Mouse (Mus musculus) limb, embryonic 13.5 days (tissue): ENCODE measurements around the gene Vdr. TPM values are rescaled to one million over a fixed set of nuclear protein-coding genes. Genes with fewer than 3 reads are reported as not detected.
A peak's percentile ranks its signal among the peaks of the same experiment; 100 is the strongest.

ENCODE experiments used
- ATAC-seq: fragments of 200-750 bp; cut with Nextera tagmentation; 2 replicates; pipeline ENCODE4 v1.8.0; 2017; ENCODE audit warnings: low read depth, moderate number of reproducible peaks, moderate TSS enrichment; ENCODE audit not compliant: low FRiP score
- H3K27ac ChIP-seq: fragments of 300-500 bp; sonication (generic); 2 replicates; pipeline ENCODE4 v1.5.1; 2015; ENCODE audit warnings: inconsistent platforms, mild to moderate bottlenecking, moderate library complexity
- H3K27me3 ChIP-seq: fragments of 300-500 bp; sonication (generic); 2 replicates; pipeline ENCODE4 v1.6.1; 2015; ENCODE audit warnings: mild to moderate bottlenecking, inconsistent platforms
- H3K36me3 ChIP-seq: fragments of 300-500 bp; sonication (generic); 2 replicates; pipeline ENCODE4 v1.6.1; 2015; ENCODE audit warnings: inconsistent platforms, mild to moderate bottlenecking, moderate library complexity
- H3K4me1 ChIP-seq: fragments of 300-500 bp; sonication (generic); 2 replicates; pipeline ENCODE4 v1.6.1; 2015; ENCODE audit warnings: inconsistent platforms
- H3K4me2 ChIP-seq: fragments of 300-500 bp; sonication (generic); replicated peaks from 2 replicates; pipeline ENCODE4 v1.6.1; 2015; ENCODE audit warnings: inconsistent platforms, mild to moderate bottlenecking, moderate library complexity
- H3K4me3 ChIP-seq: fragments of 300-500 bp; sonication (generic); 2 replicates; pipeline ENCODE4 v1.5.1; 2015; ENCODE audit warnings: moderate library complexity, mild to moderate bottlenecking, inconsistent platforms
- H3K9ac ChIP-seq: fragments of 300-500 bp; sonication (generic); 2 replicates; pipeline ENCODE4 v1.6.1; 2015; ENCODE audit warnings: mild to moderate bottlenecking, inconsistent platforms
- H3K9me3 ChIP-seq: fragments of 300-500 bp; sonication (generic); 2 replicates; pipeline ENCODE4 v1.6.1; 2016; ENCODE audit warnings: inconsistent platforms
- WGBS: fragments of 180-500 bp; shearing (Covaris S2); methylation state at CpG from one replicate; pipeline ENCODE4 v1.1.7; 2015; 5-methylcytosine and 5-hydroxymethylcytosine counted together
- polyA plus RNA-seq: library from polyadenylated mRNA; unstranded; fragments of >200 nt; fragmentation: Nextera tagmentation; extraction: Ambion mirVana; gene quantifications from 2 replicates; pipeline ENCODE4 v1.2.1, GENCODE M21; 2015

Gene Vdr
- polyA plus RNA-seq, 1 experiment from 2014 or later: 1.0 TPM

- peak overlapping the region; percentile 85 for H3K4me3 ChIP-seq
- peak overlapping the region; percentile 80 for H3K4me2 ChIP-seq
- no peaks in the 10 kb centered on the region for H3K9me3 ChIP-seq
- H3K4me1 ChIP-seq: peaks cover 52% of the 10 kb centered on the region
- H3K27me3 ChIP-seq: 0 out of 2 replicates have a peak, but pooled peaks cover 4% of the 10 kb centered on the region
- H3K27ac ChIP-seq: peak overlapping the region; percentile 97
- WGBS: under 1% methylated on average over 62 of the region's 84 CpGs
- H3K9ac ChIP-seq: peak overlapping the region; percentile 98
- 0 out of 2 replicates have a peak, but pooled peaks cover 5% of the 10 kb centered on the region for H3K36me3 ChIP-seq
- ATAC-seq: peak; percentile 88
Observed at GRCm38 (mm10) chr15:97831242-97831986, 79.0 kb downstream of the Vdr start.

- Histone ChIP-seq H3K36me3 (0 out of 2 replicates have a peak, but pooled peaks cover 8% of the 10 kb centered on the region), H3K4me2 (peak overlapping the region; percentile 80), H3K4me3 (peak overlapping the region; percentile 85), H3K9ac (peak overlapping the region; percentile 98), H3K27me3 (0 out of 2 replicates have a peak, but pooled peaks cover 4% of the 10 kb centered on the region), H3K9me3 (no peaks in the 10 kb centered on the region), H3K4me1 (peaks cover 58% of the 10 kb centered on the region), H3K27ac (peak overlapping the region; percentile 97)
- under 1% methylated on average over 35 of the region's 39 CpGs for WGBS
- ATAC-seq: peak; percentile 18
Observed at GRCm38 (mm10) chr15:97830788-97831241, 79.6 kb downstream of the Vdr start.

GRCm38 (mm10) chr15:97830253-97830787 is 80.1 kb downstream of the Vdr start:
- Histone ChIP-seq H3K9ac (peak overlapping the region; percentile 98), H3K9me3 (no peaks in the 10 kb centered on the region), H3K4me1 (peaks cover 63% of the 10 kb centered on the region), H3K4me2 (peak overlapping the region; percentile 80), H3K4me3 (peak overlapping the region; percentile 85), H3K27me3 (0 out of 2 replicates have a peak, but pooled peaks cover 4% of the 10 kb centered on the region), H3K27ac (peak overlapping the region; percentile 97), H3K36me3 (0 out of 2 replicates have a peak, but pooled peaks cover 8% of the 10 kb centered on the region)
- WGBS: 12% methylated on average over 12 of the region's 12 CpGs
- 0 out of 2 replicates have a peak, but pooled peaks have one; percentile 4 for ATAC-seq

- 0 out of 2 replicates have a peak, but pooled peaks cover 8% of the 10 kb centered on the region for H3K36me3 ChIP-seq
- peak overlapping the region; percentile 40; the same call in 1 of the 2 replicates for H3K27ac ChIP-seq
- H3K4me3 ChIP-seq: peak overlapping the region; percentile 85
- 0 out of 2 replicates have a peak, but pooled peaks cover 4% of the 10 kb centered on the region for H3K27me3 ChIP-seq
- ATAC-seq: no peak
- peak overlapping the region; percentile 98 for H3K9ac ChIP-seq
- WGBS: 72% methylated on average over 2 of the region's 2 CpGs
- H3K4me1 ChIP-seq: peaks cover 71% of the 10 kb centered on the region
- H3K4me2 ChIP-seq: peak overlapping the region; percentile 80
- H3K9me3 ChIP-seq: no peaks in the 10 kb centered on the region
Observed at GRCm38 (mm10) chr15:97829432-97829831, 81.0 kb downstream of the Vdr start.

GRCm38 (mm10) chr15:97828901-97829338 is 81.5 kb downstream of the Vdr start:
- Histone ChIP-seq H3K9me3 (no peaks in the 10 kb centered on the region), H3K4me3 (peak overlapping the region; percentile 85), H3K27ac (peak overlapping the region; percentile 70; the same call in 1 of the 2 replicates), H3K36me3 (peaks cover 12% of the 10 kb centered on the region; the same call in 1 of the 2 replicates), H3K4me1 (peaks cover 77% of the 10 kb centered on the region), H3K4me2 (peak overlapping the region; percentile 80), H3K27me3 (0 out of 2 replicates have a peak, but pooled peaks cover 3% of the 10 kb centered on the region), H3K9ac (peak overlapping the region; percentile 98; the same call in 1 of the 2 replicates)
- ATAC-seq: no peak
- WGBS: 53% methylated on average over 5 of the region's 5 CpGs

GRCm38 (mm10) chr15:97828221-97828842 is 82.1 kb downstream of the Vdr start:
- Histone ChIP-seq H3K27ac (peak overlapping the region; percentile 70), H3K9me3 (no peaks in the 10 kb centered on the region), H3K36me3 (peaks cover 15% of the 10 kb centered on the region; the same call in 1 of the 2 replicates), H3K4me1 (peaks cover 82% of the 10 kb centered on the region), H3K4me3 (peak overlapping the region; percentile 17), H3K4me2 (peak overlapping the region; percentile 80), H3K27me3 (no peaks in the 10 kb centered on the region), H3K9ac (peak overlapping the region; percentile 98; the same call in 1 of the 2 replicates)
- ATAC-seq: no peak
- 34% methylated on average over 6 of the region's 6 CpGs for WGBS

GRCm38 (mm10) chr15:97827401-97827800 is 83.0 kb downstream of the Vdr start:
- no peaks in the 10 kb centered on the region for H3K9me3 ChIP-seq

GRCm38 (mm10) chr15:97826588-97827261 is 83.7 kb downstream of the Vdr start:
- Histone ChIP-seq H3K4me1 (peaks cover 87% of the 10 kb centered on the region), H3K9me3 (no peaks in the 10 kb centered on the region), H3K9ac (0 out of 2 replicates have a peak overlapping the region, but pooled peaks have one; percentile 25), H3K36me3 (peaks cover 15% of the 10 kb centered on the region; the same call in 1 of the 2 replicates), H3K27ac (no peak overlapping the region), H3K4me2 (no peak overlapping the region), H3K27me3 (no peaks in the 10 kb centered on the region), H3K4me3 (no peak overlapping the region)
- WGBS: 49% methylated on average over 5 of the region's 5 CpGs
- ATAC-seq: no peak

More at GRCm38 (mm10) chr15:97827401-97827800, 83.0 kb downstream of the Vdr start:
- WGBS: 82% methylated on average over 8 of the region's 8 CpGs
- Histone ChIP-seq H3K4me1 (peaks cover 84% of the 10 kb centered on the region), H3K36me3 (peaks cover 15% of the 10 kb centered on the region; the same call in 1 of the 2 replicates), H3K4me3 (no peak overlapping the region), H3K27me3 (no peaks in the 10 kb centered on the region), H3K27ac (no peak overlapping the region), H3K4me2 (no peak overlapping the region), H3K9ac (no peak overlapping the region)
- no peak for ATAC-seq

- H3K9me3 ChIP-seq: no peaks in the 10 kb centered on the region
- ATAC-seq: no peak
- peaks cover 93% of the 10 kb centered on the region for H3K4me1 ChIP-seq
- H3K27me3 ChIP-seq: no peaks in the 10 kb centered on the region
- peak overlapping the region; percentile 65 for H3K4me2 ChIP-seq
- WGBS: 49% methylated on average over 12 of the region's 12 CpGs
- peak overlapping the region; percentile 32 for H3K4me3 ChIP-seq
- peaks cover 15% of the 10 kb centered on the region; the same call in 1 of the 2 replicates for H3K36me3 ChIP-seq
- H3K27ac ChIP-seq: peak overlapping the region; percentile 77
- peak overlapping the region; percentile 57; the same call in 1 of the 2 replicates for H3K9ac ChIP-seq
Observed at GRCm38 (mm10) chr15:97825941-97826587, 84.4 kb downstream of the Vdr start.

- Histone ChIP-seq H3K9ac (peak overlapping the region; percentile 57), H3K9me3 (no peaks in the 10 kb centered on the region), H3K27me3 (no peaks in the 10 kb centered on the region), H3K4me2 (peak overlapping the region; percentile 65), H3K27ac (peak overlapping the region; percentile 77), H3K4me1 (peaks cover 96% of the 10 kb centered on the region), H3K4me3 (peak overlapping the region; percentile 32), H3K36me3 (peaks cover 15% of the 10 kb centered on the region; the same call in 1 of the 2 replicates)
- ATAC-seq: peak; percentile 42
- 8% methylated on average over 29 of the region's 29 CpGs for WGBS
Observed at GRCm38 (mm10) chr15:97825071-97825940, 85.1 kb downstream of the Vdr start.
